Mouse (Mus musculus): ENCODE measurements at regions not wholly inside any gene's neighbourhood (a gene's known extent, or its start where the extent isn't known, plus 50 kb on each side); places are given as distances from the start of the nearest gene placed in this dataset.
A peak's percentile ranks its signal among the peaks of the same experiment; 100 is the strongest.

DNA sequence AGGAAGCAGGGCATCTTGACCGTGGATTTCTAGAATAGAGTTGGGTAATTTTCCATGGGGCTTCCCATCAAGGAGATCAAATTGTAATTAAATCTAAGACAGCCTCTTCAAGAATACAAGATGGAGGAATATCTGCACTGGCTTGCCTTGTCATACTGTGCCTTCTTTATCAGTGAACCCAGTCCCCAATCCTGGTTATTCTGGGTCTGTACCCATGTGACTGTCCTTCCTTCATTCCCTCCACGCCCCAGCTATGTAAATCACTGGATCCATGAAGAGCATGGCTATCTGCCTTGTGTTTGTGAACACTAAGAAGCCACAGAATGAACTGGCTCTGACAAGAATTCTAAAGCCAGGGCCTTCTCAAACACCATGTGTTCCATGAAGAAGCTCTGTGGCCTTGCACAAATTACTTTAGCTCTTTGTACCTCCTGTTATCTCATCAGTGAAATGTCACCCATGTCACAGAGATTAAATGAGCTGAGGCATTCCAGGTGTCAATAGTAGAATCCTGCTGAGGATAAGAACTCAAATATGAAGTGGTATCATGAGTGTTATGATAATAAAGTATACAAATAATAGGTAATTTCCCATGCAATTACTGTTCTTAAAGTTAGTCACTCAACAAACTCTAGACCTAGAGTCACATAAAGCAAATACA, 637.0 kb upstream of the Cdh11 start:
- DNase-seq (ENCODE audit: extremely low spot score in 1 of 2, low spot score in 1 of 2) = no peak

- no peak for DNase-seq (ENCODE audit: extremely low spot score in 1 of 2, low spot score in 1 of 2)
Observed at GRCm38 (mm10) chr8:103425967-103426366, 640.5 kb upstream of the Cdh11 start.

- no peak for DNase-seq (ENCODE audit: extremely low spot score in 1 of 2, low spot score in 1 of 2)
Observed at GRCm38 (mm10) chr8:103430874-103431492, 645.5 kb upstream of the Cdh11 start.

GRCm38 (mm10) chr8:103433532-103434105, 648.2 kb upstream of the Cdh11 start:
- DNase-seq (ENCODE audit: extremely low spot score in 1 of 2, low spot score in 1 of 2) = no peak

- peak; percentile 8 to 31 for DNase-seq (ENCODE audit: extremely low spot score in 1 of 2, low spot score in 1 of 2)
Observed at GRCm38 (mm10) chr8:103438995-103439717, 653.7 kb upstream of the Cdh11 start.

- peak in 1 of 2 experiments; percentile 54 for DNase-seq (ENCODE audit: extremely low spot score in 1 of 2, low spot score in 1 of 2)
Observed at GRCm38 (mm10) chr8:103441163-103441562, 655.7 kb upstream of the Cdh11 start.

DNA sequence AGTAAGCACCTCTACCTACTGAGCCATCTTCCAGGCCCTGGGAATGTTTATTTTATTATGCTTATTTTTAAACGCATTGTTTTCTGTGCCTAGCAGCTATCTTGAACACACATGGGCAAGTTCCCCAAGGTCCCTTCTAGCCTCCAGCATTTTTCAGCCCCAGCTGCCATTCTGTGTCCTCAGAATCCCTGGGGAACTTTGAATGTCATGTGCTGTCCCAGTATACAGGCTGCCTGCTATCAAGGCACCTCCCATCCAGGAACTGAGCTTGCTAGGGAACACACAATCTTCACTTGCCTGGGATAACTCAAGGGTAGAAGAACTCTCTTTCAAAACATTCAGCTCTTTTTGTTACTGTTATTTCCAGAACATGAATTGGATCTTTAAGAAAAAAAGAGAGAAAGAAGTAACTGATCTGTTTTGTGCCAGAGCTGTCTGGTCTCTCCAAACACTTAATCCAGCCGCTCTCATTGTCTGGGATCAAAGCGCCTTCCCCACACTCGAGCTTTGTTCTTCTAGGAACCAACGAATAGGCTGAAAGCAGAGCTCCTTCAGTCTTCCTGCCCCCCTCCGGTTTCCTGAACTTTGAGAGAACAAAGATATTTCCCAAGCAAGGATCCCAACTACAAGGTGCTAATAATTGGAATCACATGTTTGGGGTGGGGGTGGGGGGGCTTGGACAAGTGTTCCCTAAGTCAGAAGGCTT, 657.1 kb upstream of the Cdh11 start:
- no peak for DNase-seq (ENCODE audit: extremely low spot score in 1 of 2, low spot score in 1 of 2)

DNA sequence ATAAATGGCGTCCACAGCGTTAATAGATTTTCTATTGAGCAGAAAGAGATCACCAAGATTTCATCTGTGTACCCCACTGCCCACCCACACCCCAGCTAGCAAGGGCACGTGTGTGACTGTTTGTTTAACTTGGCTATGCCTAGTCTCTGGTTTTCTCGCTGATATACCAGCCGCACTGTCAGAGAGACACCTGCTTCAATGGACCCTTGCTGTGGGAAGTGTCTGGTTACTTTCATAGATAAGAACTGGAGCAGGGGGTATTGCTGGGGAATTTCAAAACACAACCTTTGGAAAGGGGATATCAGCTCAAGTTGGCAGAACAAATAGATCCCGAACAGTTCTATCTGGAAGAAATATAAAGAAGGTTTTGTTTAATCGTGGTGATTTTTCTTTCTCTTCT, 656.8 kb upstream of the Cdh5 start:
- no peak for DNase-seq (ENCODE audit: extremely low spot score in 1 of 2, low spot score in 1 of 2)

- no peak for DNase-seq (ENCODE audit: extremely low spot score in 1 of 2, low spot score in 1 of 2)
Observed at GRCm38 (mm10) chr8:103445378-103445777, 656.0 kb upstream of the Cdh5 start.

DNA sequence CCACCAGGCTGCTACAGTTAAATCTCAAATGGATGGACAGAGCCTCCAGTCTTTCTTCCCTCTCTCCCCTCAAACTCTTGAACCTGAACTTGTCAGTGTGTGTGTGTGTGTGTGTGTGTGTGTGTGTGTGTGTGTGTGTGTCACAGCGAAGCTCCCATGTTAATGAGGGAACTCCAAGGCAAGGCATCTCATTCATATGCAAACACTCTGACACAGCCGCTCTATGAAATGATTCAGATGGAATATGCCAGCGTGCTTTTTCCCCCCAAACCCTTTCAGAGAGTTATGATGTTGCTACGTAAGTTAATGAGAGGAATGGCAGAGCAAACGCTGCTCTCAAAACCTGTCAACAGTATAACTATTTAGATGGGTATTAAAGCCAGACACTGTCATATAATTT, 653.5 kb upstream of the Cdh5 start:
- DNase-seq (ENCODE audit: extremely low spot score in 1 of 2, low spot score in 1 of 2) = no peak

DNA sequence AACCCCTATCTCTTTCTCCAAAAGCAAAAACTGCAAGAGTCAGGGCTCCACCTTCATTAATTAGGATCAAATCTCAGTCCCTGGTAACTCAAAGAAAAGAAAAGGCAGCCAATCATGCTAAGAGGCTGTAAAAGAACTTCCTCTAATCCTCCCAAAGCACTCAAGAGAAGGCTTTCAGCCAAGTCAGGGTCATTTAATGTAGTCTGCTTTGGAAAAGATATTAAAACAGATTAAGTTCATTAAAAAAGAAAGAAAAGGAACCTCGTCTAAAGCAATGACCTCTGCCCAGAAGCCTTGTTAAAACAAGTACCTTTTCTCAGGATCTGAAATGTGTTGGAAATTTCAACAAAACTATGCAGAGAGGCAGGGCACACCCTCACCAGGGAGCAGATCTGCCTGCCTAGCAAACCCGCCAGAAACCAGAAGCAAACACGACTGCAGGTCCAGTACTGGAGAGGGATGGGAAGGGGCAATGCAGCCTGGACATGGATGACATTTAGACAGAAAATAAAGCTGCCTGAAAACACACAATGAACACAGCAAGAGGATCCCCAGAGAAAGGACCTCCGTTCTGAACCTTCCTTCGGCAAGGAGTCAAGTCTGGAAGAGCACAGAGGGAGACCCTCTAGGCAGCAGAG, 649.9 kb upstream of the Cdh5 start:
- DNase-seq (ENCODE audit: extremely low spot score in 1 of 2, low spot score in 1 of 2) = no peak

DNA sequence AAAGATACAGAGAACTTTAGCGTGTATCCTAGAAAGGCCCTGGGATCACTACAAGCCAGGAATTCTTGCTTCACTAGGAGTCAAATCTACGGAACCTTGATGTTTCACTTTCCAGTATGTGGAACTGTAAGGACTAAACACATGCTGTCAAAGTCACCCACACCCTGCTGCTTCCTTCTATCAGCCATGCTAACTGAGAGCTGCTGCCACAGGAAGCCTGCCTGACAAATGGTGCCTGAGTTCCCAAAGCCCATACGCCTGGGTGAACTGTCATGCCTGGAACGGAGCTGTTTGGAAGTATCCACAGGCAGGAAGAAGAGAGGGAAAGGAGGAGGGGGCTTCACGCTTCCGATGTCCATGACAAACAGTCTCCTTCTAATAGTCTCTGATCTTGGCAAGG, 644.2 kb upstream of the Cdh5 start:
- no peak for DNase-seq (ENCODE audit: extremely low spot score in 1 of 2, low spot score in 1 of 2)

GRCm38 (mm10) chr8:103463557-103463956, 637.9 kb upstream of the Cdh5 start:
- no peak for DNase-seq (ENCODE audit: extremely low spot score in 1 of 2, low spot score in 1 of 2)

DNA sequence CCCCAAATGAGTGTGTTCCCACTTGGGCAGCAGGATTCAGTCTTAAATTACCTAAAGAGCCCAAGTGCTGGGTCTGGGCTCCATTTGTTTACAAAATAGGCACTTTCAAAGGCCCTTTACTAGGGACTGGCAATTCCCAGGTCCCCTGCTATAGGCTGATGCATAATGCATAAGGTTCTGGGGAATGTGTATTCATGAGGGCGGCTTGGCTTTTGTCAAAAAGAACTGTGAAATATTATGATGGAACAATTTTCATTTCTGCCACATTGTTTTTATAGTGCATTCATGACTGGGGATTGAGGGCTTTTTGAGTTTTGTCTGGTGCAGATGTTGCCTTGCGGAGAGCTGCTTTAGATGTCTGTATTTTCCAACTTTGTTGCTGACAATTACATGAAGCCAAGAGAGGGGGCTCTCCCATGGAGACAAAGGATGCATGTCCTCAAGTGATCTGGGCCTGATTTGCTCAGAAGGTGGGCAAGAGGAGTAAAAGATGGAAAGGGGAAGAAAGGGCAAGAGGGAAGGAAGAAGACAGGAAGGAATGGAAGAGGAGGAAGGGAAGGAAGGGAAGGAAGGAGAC, 636.6 kb upstream of the Cdh5 start:
- DNase-seq (ENCODE audit: extremely low spot score in 1 of 2, low spot score in 1 of 2) = no peak

GRCm38 (mm10) chr8:103467536-103468160, 633.8 kb upstream of the Cdh5 start:
- no peak for DNase-seq (ENCODE audit: extremely low spot score in 1 of 2, low spot score in 1 of 2)

DNA sequence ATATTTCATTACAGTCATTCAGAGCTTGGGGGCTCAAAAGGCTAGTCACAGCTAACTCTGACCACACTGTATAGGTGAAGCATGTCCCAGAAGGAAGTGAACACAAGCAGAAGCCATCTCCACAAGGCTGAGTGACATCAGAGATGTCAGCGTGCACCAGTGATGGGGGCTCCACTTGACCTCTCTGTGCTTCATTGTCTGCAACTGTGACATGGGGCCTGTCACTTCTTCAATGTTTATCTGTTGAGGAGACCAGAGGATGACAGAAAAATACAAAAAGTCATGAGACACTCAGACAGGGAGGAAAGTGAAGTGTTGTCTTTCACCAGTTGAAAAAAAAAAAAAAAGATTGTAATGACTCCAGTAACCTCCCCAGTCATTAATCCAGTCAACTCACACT, 632.4 kb upstream of the Cdh5 start:
- no peak for DNase-seq (ENCODE audit: extremely low spot score in 1 of 2, low spot score in 1 of 2)

- no peak for DNase-seq (ENCODE audit: extremely low spot score in 1 of 2, low spot score in 1 of 2)
Observed at GRCm38 (mm10) chr8:103470316-103470715, 631.1 kb upstream of the Cdh5 start.

DNA sequence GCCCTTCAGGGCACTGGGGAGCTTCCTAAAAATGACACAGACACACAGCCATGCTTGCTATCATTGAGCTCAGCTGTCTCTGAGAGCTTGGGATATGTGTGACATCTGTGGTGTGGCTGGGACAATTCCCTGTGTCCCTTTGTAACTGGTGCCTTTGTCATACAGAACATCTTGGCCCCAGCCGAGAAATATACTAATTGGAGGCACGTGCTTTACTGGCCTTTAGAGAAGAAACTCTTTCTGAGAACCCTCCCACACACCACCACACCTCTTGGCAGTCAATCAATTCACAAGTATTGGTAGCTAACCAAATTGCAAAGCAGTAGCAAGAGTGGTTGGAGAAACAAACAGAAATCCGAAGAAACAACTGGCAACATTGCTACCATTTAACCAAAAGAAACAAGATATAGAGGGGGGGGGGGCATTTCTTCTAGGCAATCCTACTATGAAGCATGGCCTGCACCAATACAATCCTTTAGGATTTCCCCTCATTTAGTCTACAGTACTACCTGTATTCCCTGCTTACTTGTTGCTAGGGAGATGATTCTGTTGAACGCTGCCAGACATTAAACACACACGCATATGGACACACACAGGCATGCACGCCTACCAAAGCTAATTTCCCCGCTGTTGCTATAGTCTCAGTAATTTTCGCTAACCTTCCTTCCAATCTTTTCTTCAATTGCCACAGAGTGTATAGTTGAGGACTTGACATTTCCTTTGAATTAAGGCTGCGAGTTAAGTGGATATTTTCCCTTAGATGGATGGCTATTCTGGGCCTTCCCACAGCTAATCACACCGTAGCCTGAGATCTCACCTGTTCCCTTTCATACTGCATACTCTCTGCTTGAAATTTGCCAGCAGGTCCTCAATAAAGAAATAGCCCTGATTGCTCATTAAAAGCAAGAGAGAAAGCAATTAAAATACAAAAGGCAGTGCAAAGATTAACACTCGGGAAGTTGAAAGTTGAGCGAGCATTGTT, 625.3 kb upstream of the Cdh5 start:
- DNase-seq (ENCODE audit: extremely low spot score in 1 of 2, low spot score in 1 of 2) = peak in 1 of 2 experiments; percentile 7
